In the genomic region with DNA sequence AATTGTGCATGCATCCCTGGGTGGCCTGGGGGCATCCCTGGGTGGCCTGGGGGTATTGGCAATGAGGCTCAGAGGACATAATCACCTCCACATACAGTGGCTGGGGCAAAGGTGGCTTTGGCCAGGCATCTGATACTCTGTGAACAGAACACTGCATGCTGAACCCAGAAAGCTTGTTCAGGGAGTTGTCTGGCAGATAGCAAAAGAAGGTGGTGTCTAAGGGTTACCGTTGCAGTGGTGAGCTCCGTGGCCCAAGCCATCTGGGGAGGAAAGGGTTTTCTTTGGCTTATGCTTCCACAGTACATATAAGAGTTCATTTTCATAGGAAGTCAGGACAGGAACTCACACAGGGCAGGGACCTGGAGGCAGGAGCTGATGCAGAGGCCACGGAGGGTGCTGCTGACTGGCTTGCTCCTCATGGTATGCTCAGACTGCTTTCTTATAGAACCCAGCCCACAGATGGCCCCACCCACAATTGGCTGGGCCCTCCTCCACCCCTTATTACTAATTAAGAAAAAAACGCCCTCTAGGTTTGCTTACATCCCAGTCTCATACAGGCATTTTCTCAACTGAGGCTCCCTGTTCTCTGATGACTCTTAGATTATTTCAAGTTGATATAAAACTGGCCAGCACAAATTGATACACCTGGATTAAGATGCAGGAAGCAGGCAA, we compare ENCODE assay signal across 30 mouse cellular contexts. TPM values are rescaled to one million over a fixed set of nuclear protein-coding genes. Genes with fewer than 3 reads are reported as not detected.
DNase-seq lines count a peak whose midpoint lies in the region; ATAC-seq and TF ChIP-seq lines count a peak whose summit lies in the region.
"Had no signal": no experiment of that assay in that cellular context is flagged by ENCODE, and none has a peak within 500 bp of the region (broad histone marks: within the 10 kb centered on the region; RNA-seq: fewer than 3 reads in every experiment).

No protein-coding gene starts in this region.

- peaks cover 0 to 10% of the 10 kb centered on the region in 2 experiments; a peak in 2 of 4 replicates for H3K36me3 ChIP-seq in MEL (ENCODE audit: control insufficient read depth in 1 of 2, insufficient read depth in 2 of 2, low read length in 2 of 2)
- no peaks in the 10 kb centered on the region for H3K36me3 ChIP-seq in liver, embryonic 14.5 days (replicated peaks; ENCODE audit: control insufficient read depth, insufficient read depth, low read depth)
- H3K36me3 ChIP-seq in midbrain, postnatal 0 days (ENCODE audit: insufficient read depth, low read length) = peaks cover 19% of the 10 kb centered on the region
- H3K36me3 ChIP-seq: midbrain, embryonic 12.5 days had no signal

- H3K4me3 ChIP-seq in MEL (ENCODE audit: control insufficient read depth in 1 of 2, insufficient read depth in 1 of 2, low read depth in 2 of 2, low read length in 2 of 2) = no peak overlapping the region
- peak overlapping the region in 1 of 2 experiments; percentile 14; a peak in 1 of 4 replicates for H3K4me3 ChIP-seq in liver, embryonic 14.5 days (ENCODE audit: insufficient read depth in 1 of 2, low read depth in 2 of 2, low read length in 2 of 2)
- H3K4me3 ChIP-seq in midbrain, postnatal 0 days (ENCODE audit: low read depth, low read length) = no peak overlapping the region
- H3K4me3 ChIP-seq: forebrain, embryonic 13.5 days; midbrain, embryonic 12.5 days had no signal

- peak; percentile 47 for DNase-seq in MEL (ENCODE audit: low read depth, low spot score)
- peak; percentile 53 to 59 (median 56) for DNase-seq in liver, embryonic 14.5 days (ENCODE audit: low read depth in 3 of 3, low spot score in 3 of 3)
- no peak for DNase-seq in cerebellum, adult 11 months
- no peak for DNase-seq in midbrain, postnatal 0 days (ENCODE audit: low spot score)
- DNase-seq in ovary, adult 18-20 months (ENCODE audit: low spot score) = no peak
- DNase-seq: adrenal gland, adult 2 months; adrenal gland, postnatal 36 days; cerebellum, adult 2 months; cerebellum, postnatal 14 days; gastrocnemius, postnatal 14 days; heart, adult 11 months; heart, postnatal 36 days; kidney, adult 2 months; layer of hippocampus, postnatal 36 days; left cerebral cortex, postnatal 4 days; lung, embryonic 14.5 days; lung, postnatal 14 days; retina, postnatal 1 day; right cerebral cortex, postnatal 14 days; thymus, postnatal 4 days had no signal

- no peak overlapping the region for H3K27ac ChIP-seq in MEL (ENCODE audit: control insufficient read depth, low read depth, low read length)
- peak overlapping the region; percentile 5 for H3K27ac ChIP-seq in liver, embryonic 14.5 days
- no peak overlapping the region for H3K27ac ChIP-seq in midbrain, postnatal 0 days (ENCODE audit: low read depth, low read length)
- H3K27ac ChIP-seq: forebrain, embryonic 13.5 days; hindbrain, embryonic 14.5 days; kidney, postnatal 0 days; midbrain, embryonic 12.5 days had no signal

- no peak for TF ChIP-seq CTCF in MEL (IDR thresholded peaks at IDR 0.05 in 2 of 3, conservative IDR thresholded peaks at IDR 0.05 in 1 of 3; ENCODE audit: control insufficient read depth in 1 of 3, insufficient read depth in 1 of 3, low read depth in 2 of 3, low read length in 3 of 3, poor library complexity in 1 of 3, severe bottlenecking in 1 of 3)
- no peak for TF ChIP-seq CTCF in liver, embryonic 14.5 days (IDR thresholded peaks at IDR 0.05; ENCODE audit: low read depth)
- TF ChIP-seq CTCF in midbrain, postnatal 0 days (IDR thresholded peaks at IDR 0.05) = no peak

- no peak for TF ChIP-seq POLR2A in MEL (IDR thresholded peaks at IDR 0.05; ENCODE audit: control insufficient read depth in 1 of 2, insufficient read depth in 1 of 2, low read depth in 1 of 2, low read length in 2 of 2, poor library complexity in 1 of 2)

- WGBS in liver, embryonic 14.5 days (ENCODE audit: insufficient replicate concordance) = 24% methylated on average over 4 of the region's 4 CpGs
- 78% methylated on average over 4 of the region's 4 CpGs for WGBS in midbrain, postnatal 0 days

- no peaks in the 10 kb centered on the region for H3K27me3 ChIP-seq in MEL (ENCODE audit: control insufficient read depth in 1 of 2, insufficient read depth in 2 of 2, low read length in 2 of 2)
- no peaks in the 10 kb centered on the region for H3K27me3 ChIP-seq in liver, embryonic 14.5 days (ENCODE audit: control insufficient read depth, insufficient read depth, low read length)
- no peaks in the 10 kb centered on the region for H3K27me3 ChIP-seq in midbrain, postnatal 0 days (ENCODE audit: insufficient read depth, low read length)
- H3K27me3 ChIP-seq: forebrain, embryonic 13.5 days had no signal

- no peak overlapping the region for H3K9ac ChIP-seq in MEL (ENCODE audit: control insufficient read depth, low read depth, low read length, poor library complexity, severe bottlenecking)
- H3K9ac ChIP-seq in liver, embryonic 14.5 days (replicated peaks) = peak overlapping the region; percentile 12; the same call in 1 of the 2 replicates
- H3K9ac ChIP-seq in midbrain, postnatal 0 days (replicated peaks; ENCODE audit: low read length, poor library complexity, severe bottlenecking) = no peak overlapping the region
- H3K9ac ChIP-seq: forebrain, embryonic 13.5 days; hindbrain, embryonic 14.5 days; lung, embryonic 14.5 days; midbrain, embryonic 12.5 days had no signal

- TF ChIP-seq RAD21 in MEL (IDR thresholded peaks at IDR 0.05; ENCODE audit: low read depth, low read length) = no peak

- H3K4me1 ChIP-seq in MEL (ENCODE audit: control insufficient read depth in 1 of 2, insufficient read depth in 2 of 2, low read length in 2 of 2) = peaks cover 5 to 26% of the 10 kb centered on the region in 2 experiments
- peaks cover 34 to 42% of the 10 kb centered on the region in 2 experiments for H3K4me1 ChIP-seq in liver, embryonic 14.5 days (replicated peaks; ENCODE audit: control insufficient read depth in 2 of 2, insufficient read depth in 2 of 2, low read length in 1 of 2)
- H3K4me1 ChIP-seq in midbrain, postnatal 0 days (ENCODE audit: insufficient read depth, low read length) = no peaks in the 10 kb centered on the region
- H3K4me1 ChIP-seq: forebrain, embryonic 13.5 days; midbrain, embryonic 12.5 days had no signal

- peak; percentile 74 for ATAC-seq in erythroid progenitor cell, adult 5-6 weeks (replicated peaks; ENCODE audit: low FRiP score, poor library complexity, severe bottlenecking)
- peak; percentile 60 for ATAC-seq in liver, embryonic 14.5 days (ENCODE audit: insufficient read depth)
- peak; percentile 59 for ATAC-seq in megakaryocyte-erythroid progenitor cell, adult 5-6 weeks (replicated peaks; ENCODE audit: low FRiP score, low TSS enrichment, poor library complexity, severe bottlenecking)
- ATAC-seq in midbrain, postnatal 0 days (ENCODE audit: low FRiP score) = no peak
- ATAC-seq: CD4-positive, CD25-positive, alpha-beta regulatory T cell, adult 4 months; forebrain, embryonic 13.5 days; inflammation-experienced regulatory T-cells, adult 6 months had no signal

- peak overlapping the region; percentile 40 for H3K4me2 ChIP-seq in liver, embryonic 14.5 days (ENCODE audit: low read depth)
- H3K4me2 ChIP-seq in midbrain, postnatal 0 days (ENCODE audit: low read depth, low read length, poor library complexity, severe bottlenecking) = no peak overlapping the region
- H3K4me2 ChIP-seq: forebrain, embryonic 13.5 days; heart, embryonic 11.5 days; hindbrain, embryonic 14.5 days; lung, embryonic 14.5 days; midbrain, embryonic 12.5 days had no signal

- H3K79me2 ChIP-seq in MEL (ENCODE audit: control insufficient read depth, insufficient read depth, low read length, poor library complexity) = no peaks in the 10 kb centered on the region

- no peaks in the 10 kb centered on the region for H3K9me3 ChIP-seq in MEL (replicated peaks; ENCODE audit: insufficient read depth, low read length)
- no peaks in the 10 kb centered on the region for H3K9me3 ChIP-seq in liver, embryonic 14.5 days (ENCODE audit: control insufficient read depth, low read length)
- H3K9me3 ChIP-seq in midbrain, postnatal 0 days (ENCODE audit: low read length) = no peaks in the 10 kb centered on the region
- H3K9me3 ChIP-seq: forebrain, embryonic 13.5 days; midbrain, embryonic 12.5 days had no signal

- TF ChIP-seq EP300 in MEL (IDR thresholded peaks at IDR 0.05; ENCODE audit: low read depth in 1 of 2, low read length in 2 of 2) = no peak
- no peak for TF ChIP-seq EP300 in liver, embryonic 14.5 days (IDR thresholded peaks at IDR 0.05; ENCODE audit: low read depth)

RNA-seq across cellular contexts. Expression of a gene that starts 7.0 kb away (rescaled TPM):
- 12.8 and 14.9 TPM in 2 replicates for total RNA-seq in MEL (2012; rRNA removed)
- 10 to 100 TPM in 1 of 2 experiments, not detected in 1; 20.6 TPM for polyA plus RNA-seq in MEL (2012; ENCODE audit: insufficient read depth in 1 of 2, insufficient read length in 2 of 2, low read depth in 1 of 2, low replicate concordance in 2 of 2, missing spikeins in 1 of 2)
- 3.8 and 15.5 TPM in 2 replicates for total RNA-seq in erythroid progenitor cell, adult 5-6 weeks (2015; ENCODE audit: low replicate concordance)
- 16.3 and 20.5 TPM in 2 replicates for total RNA-seq in erythroid progenitor cell, adult 5-6 weeks (2017; ENCODE audit: low replicate concordance)
- 13.5 and 21.0 TPM in 2 replicates for polyA plus RNA-seq in liver, embryonic 14.5 days (2012; rRNA removed)
- polyA plus RNA-seq in liver, embryonic 14.5 days (2014; fragmentation: Nextera tagmentation; extraction: Ambion mirVana) = 7.6 and 10.2 TPM in 2 replicates
- 18.4 and 23.7 TPM in 2 replicates for total RNA-seq in megakaryocyte-erythroid progenitor cell, adult 5-6 weeks (2014; fragmentation: Nextera tagmentation)
- 34.6 and 45.8 TPM in 2 replicates for total RNA-seq in megakaryocyte-erythroid progenitor cell, adult 5-6 weeks (2017)
- 1.5 and 2.0 TPM in 2 replicates for total RNA-seq in midbrain, postnatal 0 days (2014; rRNA removed)
- polyA plus RNA-seq in midbrain, postnatal 0 days (2015; fragmentation: Nextera tagmentation; extraction: Ambion mirVana) = 0.91 and 1.3 TPM in 2 replicates
- total RNA-seq: monocyte, adult 5-6 weeks had no signal

RNA-seq across cellular contexts. Expression of a gene that starts 7.3 kb away (rescaled TPM):
- total RNA-seq in MEL (2012; rRNA removed) = 0.19 and 0.26 TPM in 2 replicates
- 1 to 10 TPM in 1 of 2 experiments, not detected in 1; 2.4 TPM for polyA plus RNA-seq in MEL (2012; ENCODE audit: insufficient read depth in 1 of 2, insufficient read length in 2 of 2, low read depth in 1 of 2, low replicate concordance in 2 of 2, missing spikeins in 1 of 2)
- 1.7 and 3.6 TPM in 2 replicates for total RNA-seq in erythroid progenitor cell, adult 5-6 weeks (2015; ENCODE audit: low replicate concordance)
- 1.6 and 1.9 TPM in 2 replicates for total RNA-seq in erythroid progenitor cell, adult 5-6 weeks (2017; ENCODE audit: low replicate concordance)
- polyA plus RNA-seq in liver, embryonic 14.5 days (2012; rRNA removed) = 4.1 and 5.7 TPM in 2 replicates
- 1.9 and 2.3 TPM in 2 replicates for polyA plus RNA-seq in liver, embryonic 14.5 days (2014; fragmentation: Nextera tagmentation; extraction: Ambion mirVana)
- total RNA-seq in megakaryocyte-erythroid progenitor cell, adult 5-6 weeks (2014; fragmentation: Nextera tagmentation) = 0.66 and 1.3 TPM in 2 replicates
- total RNA-seq in megakaryocyte-erythroid progenitor cell, adult 5-6 weeks (2017) = 0.47 and 0.80 TPM in 2 replicates
- 69.2 and 97.8 TPM in 2 replicates for total RNA-seq in midbrain, postnatal 0 days (2014; rRNA removed)
- 38.9 and 41.3 TPM in 2 replicates for polyA plus RNA-seq in midbrain, postnatal 0 days (2015; fragmentation: Nextera tagmentation; extraction: Ambion mirVana)

RNA-seq across cellular contexts. Expression of a gene that starts 31.4 kb away (rescaled TPM):
- total RNA-seq in MEL (2012; rRNA removed) = 44.3 and 52.0 TPM in 2 replicates
- polyA plus RNA-seq in MEL (2012; ENCODE audit: insufficient read depth in 1 of 2, insufficient read length in 2 of 2, low read depth in 1 of 2, low replicate concordance in 2 of 2, missing spikeins in 1 of 2) = 10 to 100 TPM in 1 of 2 experiments, not detected in 1; 88.3 TPM
- total RNA-seq in erythroid progenitor cell, adult 5-6 weeks (2015; ENCODE audit: low replicate concordance) = 19.5 and 22.6 TPM in 2 replicates
- total RNA-seq in erythroid progenitor cell, adult 5-6 weeks (2017; ENCODE audit: low replicate concordance) = 17.2 and 17.9 TPM in 2 replicates
- 27.0 and 28.4 TPM in 2 replicates for polyA plus RNA-seq in liver, embryonic 14.5 days (2012; rRNA removed)
- 41.6 and 48.5 TPM in 2 replicates for polyA plus RNA-seq in liver, embryonic 14.5 days (2014; fragmentation: Nextera tagmentation; extraction: Ambion mirVana)
- 76.1 and 80.1 TPM in 2 replicates for total RNA-seq in megakaryocyte-erythroid progenitor cell, adult 5-6 weeks (2014; fragmentation: Nextera tagmentation)
- 41.5 and 67.4 TPM in 2 replicates for total RNA-seq in megakaryocyte-erythroid progenitor cell, adult 5-6 weeks (2017)
- 135 and 167 TPM in 2 replicates for total RNA-seq in midbrain, postnatal 0 days (2014; rRNA removed)
- 191 and 196 TPM in 2 replicates for polyA plus RNA-seq in midbrain, postnatal 0 days (2015; fragmentation: Nextera tagmentation; extraction: Ambion mirVana)

RNA-seq across cellular contexts. Expression of a gene that starts 35.7 kb away (rescaled TPM):
- 200 and 214 TPM in 2 replicates for total RNA-seq in MEL (2012; rRNA removed)
- polyA plus RNA-seq in MEL (2012; ENCODE audit: insufficient read depth in 1 of 2, insufficient read length in 2 of 2, low read depth in 1 of 2, low replicate concordance in 2 of 2, missing spikeins in 1 of 2) = 100 to 1,000 TPM in 1 of 2 experiments, not detected in 1; 350 TPM
- total RNA-seq in erythroid progenitor cell, adult 5-6 weeks (2015; ENCODE audit: low replicate concordance) = 429 and 552 TPM in 2 replicates
- 378 and 383 TPM in 2 replicates for total RNA-seq in erythroid progenitor cell, adult 5-6 weeks (2017; ENCODE audit: low replicate concordance)
- 46.2 and 104 TPM in 2 replicates for polyA plus RNA-seq in liver, embryonic 14.5 days (2012; rRNA removed)
- polyA plus RNA-seq in liver, embryonic 14.5 days (2014; fragmentation: Nextera tagmentation; extraction: Ambion mirVana) = 404 and 464 TPM in 2 replicates
- total RNA-seq in megakaryocyte-erythroid progenitor cell, adult 5-6 weeks (2014; fragmentation: Nextera tagmentation) = 600 and 836 TPM in 2 replicates
- 1,250 and 1,264 TPM in 2 replicates for total RNA-seq in megakaryocyte-erythroid progenitor cell, adult 5-6 weeks (2017)
- total RNA-seq in midbrain, postnatal 0 days (2014; rRNA removed) = 1,269 and 1,609 TPM in 2 replicates
- polyA plus RNA-seq in midbrain, postnatal 0 days (2015; fragmentation: Nextera tagmentation; extraction: Ambion mirVana) = 6,261 and 6,359 TPM in 2 replicates

RNA-seq across cellular contexts. Expression of a gene that starts 48.1 kb away (rescaled TPM):
- 2.2 and 2.9 TPM in 2 replicates for total RNA-seq in MEL (2012; rRNA removed)
- 10 to 100 TPM in 1 of 2 experiments, not detected in 1; 16.3 TPM for polyA plus RNA-seq in MEL (2012; ENCODE audit: insufficient read depth in 1 of 2, insufficient read length in 2 of 2, low read depth in 1 of 2, low replicate concordance in 2 of 2, missing spikeins in 1 of 2)
- total RNA-seq in erythroid progenitor cell, adult 5-6 weeks (2015; ENCODE audit: low replicate concordance) = 7.6 and 9.6 TPM in 2 replicates
- total RNA-seq in erythroid progenitor cell, adult 5-6 weeks (2017; ENCODE audit: low replicate concordance) = 0.77 and 2.2 TPM in 2 replicates
- 3.6 and 4.6 TPM in 2 replicates for polyA plus RNA-seq in liver, embryonic 14.5 days (2012; rRNA removed)
- 1.9 and 3.4 TPM in 2 replicates for polyA plus RNA-seq in liver, embryonic 14.5 days (2014; fragmentation: Nextera tagmentation; extraction: Ambion mirVana)
- 17.7 and 18.4 TPM in 2 replicates for total RNA-seq in megakaryocyte-erythroid progenitor cell, adult 5-6 weeks (2014; fragmentation: Nextera tagmentation)
- total RNA-seq in megakaryocyte-erythroid progenitor cell, adult 5-6 weeks (2017) = 1.6 and 3.6 TPM in 2 replicates
- total RNA-seq in midbrain, postnatal 0 days (2014; rRNA removed) = 22.8 and 26.1 TPM in 2 replicates
- polyA plus RNA-seq in midbrain, postnatal 0 days (2015; fragmentation: Nextera tagmentation; extraction: Ambion mirVana) = 9.1 and 9.4 TPM in 2 replicates

Comparison
In these comparisons a context has a peak if more than half of its experiments do, and no peak if none do; other contexts are left out.
1. DNase-seq: peak in MEL (single experiment) and liver, embryonic 14.5 days (3 of 3); none in cerebellum, adult 11 months (single experiment), midbrain, postnatal 0 days (single experiment) and ovary, adult 18-20 months (single experiment).
2. RNA of a gene that starts 7.3 kb away (total RNA-seq): 69.2 to 97.8 TPM in midbrain, postnatal 0 days; 1.6 to 3.6 TPM in erythroid progenitor cell, adult 5-6 weeks, 0.47 to 1.3 TPM in megakaryocyte-erythroid progenitor cell, adult 5-6 weeks and 0.19 to 0.26 TPM in MEL; every median in the first group is over 10 times any median in the second.